16 mouse cellular contexts compared by ENCODE assay signal in the genomic region with DNA sequence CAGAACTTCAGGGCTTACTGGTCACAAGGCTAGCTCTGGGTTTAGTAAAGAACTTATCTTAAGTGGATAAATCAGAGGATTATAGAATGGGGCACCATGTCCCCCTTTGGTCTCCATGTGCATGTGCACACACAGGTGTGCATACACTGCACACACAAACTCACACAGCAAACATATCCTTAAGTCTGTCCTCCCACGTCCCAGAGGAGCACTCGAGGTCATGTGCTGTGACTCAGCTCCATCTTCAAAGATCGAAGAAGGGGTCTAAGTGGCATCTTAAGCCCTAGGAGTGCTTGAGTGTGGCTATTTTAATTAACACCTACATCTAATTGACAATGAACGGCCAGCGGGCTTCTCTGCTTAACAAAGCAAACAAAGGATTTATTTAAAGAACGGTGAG.
"Had no signal": no experiment of that assay in that cellular context is flagged by ENCODE, and none has a peak within 500 bp of the region (broad histone marks: within the 10 kb centered on the region; RNA-seq: fewer than 3 reads in every experiment).

No protein-coding gene starts in this region.

- H3K9me3 ChIP-seq: liver, embryonic 13.5 days; midbrain, embryonic 12.5 days; stomach, embryonic 15.5 days had no signal

- H3K4me1 ChIP-seq: liver, embryonic 13.5 days; stomach, embryonic 15.5 days had no signal

- H3K36me3 ChIP-seq: liver, embryonic 13.5 days; midbrain, embryonic 12.5 days; stomach, embryonic 15.5 days had no signal

- H3K9ac ChIP-seq: liver, embryonic 13.5 days; midbrain, embryonic 12.5 days; stomach, embryonic 15.5 days had no signal

- DNase-seq: kidney, adult 18-20 months; kidney, adult 9 months; kidney, postnatal 36 days; layer of hippocampus, postnatal 36 days; liver, embryonic 13.5 days; lung, adult 2 months; lung, postnatal 14 days; lung, postnatal 4 days; right cerebral cortex, postnatal 25 days; spleen, adult 18-20 months; thymus, postnatal 4 days had no signal

- H3K27ac ChIP-seq: kidney, postnatal 0 days; left cerebral cortex, adult 2 months; liver, embryonic 13.5 days; midbrain, embryonic 12.5 days; stomach, embryonic 15.5 days had no signal

- H3K4me2 ChIP-seq: liver, embryonic 13.5 days had no signal

- H3K27me3 ChIP-seq: liver, embryonic 13.5 days; stomach, embryonic 15.5 days had no signal

- H3K4me3 ChIP-seq: left cerebral cortex, adult 2 months; liver, embryonic 13.5 days had no signal

- ATAC-seq: intestine, embryonic 16.5 days had no signal
